Mouse (Mus musculus): ENCODE data around the gene Retnla.
"Not testable (repeated sequence)": the region's sequence is repeated elsewhere in the genome, so short reads cannot be mapped to it uniquely, and the experiment has no call there.

The Retnla gene

GRCm38 (mm10) chr16:48842266-48842665 lies at the start of gene Retnla:
TSS of gene Retnla (plus strand) at chr16:48842551.
- no peak for DNase-seq

- no peak for DNase-seq
Observed at GRCm38 (mm10) chr16:48798285-48798684, 44.1 kb upstream of the Retnla start.

- DNase-seq = no peak
Observed at GRCm38 (mm10) chr16:48799470-48799869, 42.9 kb upstream of the Retnla start.

GRCm38 (mm10) chr16:48800906-48801305 lies 41.4 kb upstream of the Retnla start:
- no peak for DNase-seq

- DNase-seq = no peak
Observed at GRCm38 (mm10) chr16:48805412-48805811, 36.9 kb upstream of the Retnla start.

GRCm38 (mm10) chr16:48806521-48806920 lies 35.8 kb upstream of the Retnla start:
- DNase-seq = no peak

- DNase-seq = no peak
Observed at GRCm38 (mm10) chr16:48809374-48809773, 33.0 kb upstream of the Retnla start.

- no peak for DNase-seq
Observed at GRCm38 (mm10) chr16:48811881-48812436, 30.4 kb upstream of the Retnla start.

- no peak for DNase-seq
Observed at GRCm38 (mm10) chr16:48816695-48817094, 25.7 kb upstream of the Retnla start, which contains the start of gene Retnlb. TSS of gene Retnlb (plus strand) at chr16:48816856.

GRCm38 (mm10) chr16:48818524-48818923 lies 23.8 kb upstream of the Retnla start:
- no peak for DNase-seq

- DNase-seq = no peak
Observed at GRCm38 (mm10) chr16:48826474-48826873, 15.9 kb upstream of the Retnla start.

GRCm38 (mm10) chr16:48827625-48828024 lies 14.7 kb upstream of the Retnla start:
- DNase-seq = no peak

GRCm38 (mm10) chr16:48829060-48829459 lies 13.3 kb upstream of the Retnla start:
- DNase-seq = no peak

GRCm38 (mm10) chr16:48832055-48832454 lies 10.3 kb upstream of the Retnla start:
- no peak for DNase-seq

GRCm38 (mm10) chr16:48833626-48834025 lies 8.7 kb upstream of the Retnla start:
- DNase-seq = not testable (repeated sequence)

- DNase-seq = no peak
Observed at GRCm38 (mm10) chr16:48843671-48844386, 1.5 kb downstream of the Retnla start.

- not testable (repeated sequence) for DNase-seq
Observed at GRCm38 (mm10) chr16:48865004-48865403, 22.7 kb downstream of the Retnla start.

GRCm38 (mm10) chr16:48867690-48868089 lies 25.3 kb downstream of the Retnla start:
- no peak for DNase-seq

GRCm38 (mm10) chr16:48868663-48869062 lies 26.3 kb downstream of the Retnla start:
- DNase-seq = no peak

GRCm38 (mm10) chr16:48869671-48870070 lies 27.3 kb downstream of the Retnla start:
- DNase-seq = no peak

GRCm38 (mm10) chr16:48871754-48872153 lies 29.4 kb downstream of the Retnla start:
- no peak for DNase-seq

GRCm38 (mm10) chr16:48872321-48872720 lies 30.0 kb downstream of the Retnla start, which contains the start of gene Retnlg:
TSS of gene Retnlg (plus strand) at chr16:48872621.
- DNase-seq = no peak

- DNase-seq = no peak
Observed at GRCm38 (mm10) chr16:48890733-48891132, 48.4 kb downstream of the Retnla start.
